Mouse (Mus musculus): ENCODE measurements around the gene Gabarapl2.

Gene Gabarapl2

DNA sequence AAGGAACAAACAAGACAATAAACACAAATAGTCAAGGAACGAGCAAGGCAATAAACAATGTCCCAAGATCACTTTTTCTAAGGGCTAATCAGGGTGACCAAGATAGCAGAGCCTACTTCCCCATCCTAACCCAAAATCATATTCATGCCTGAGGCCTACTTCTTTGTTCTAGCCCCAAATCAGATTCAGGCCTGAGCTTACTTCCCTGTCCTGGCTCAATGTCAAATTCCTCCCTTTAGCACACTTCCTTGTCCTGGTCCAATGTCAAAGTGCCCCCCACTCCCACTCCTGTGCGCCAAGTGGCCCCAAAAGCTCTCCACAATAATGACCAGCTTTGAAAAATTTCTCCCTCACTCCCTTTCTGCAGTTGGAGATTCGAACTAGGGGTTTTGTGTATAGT lies 3.3 kb upstream of the Gabarapl2 start:
- CTCF ChIA-PET, result no interaction called here

- CTCF ChIA-PET, result interaction anchor here (0.7 to 0.8 kb wide), 2 partner anchors 368 to 961 kb away, joined by 3 to 4 read pairs; no protein-coding TSS in a partner anchor
Observed at GRCm38 (mm10) chr8:111938076-111938985, 2.2 kb upstream of the Gabarapl2 start.

DNA sequence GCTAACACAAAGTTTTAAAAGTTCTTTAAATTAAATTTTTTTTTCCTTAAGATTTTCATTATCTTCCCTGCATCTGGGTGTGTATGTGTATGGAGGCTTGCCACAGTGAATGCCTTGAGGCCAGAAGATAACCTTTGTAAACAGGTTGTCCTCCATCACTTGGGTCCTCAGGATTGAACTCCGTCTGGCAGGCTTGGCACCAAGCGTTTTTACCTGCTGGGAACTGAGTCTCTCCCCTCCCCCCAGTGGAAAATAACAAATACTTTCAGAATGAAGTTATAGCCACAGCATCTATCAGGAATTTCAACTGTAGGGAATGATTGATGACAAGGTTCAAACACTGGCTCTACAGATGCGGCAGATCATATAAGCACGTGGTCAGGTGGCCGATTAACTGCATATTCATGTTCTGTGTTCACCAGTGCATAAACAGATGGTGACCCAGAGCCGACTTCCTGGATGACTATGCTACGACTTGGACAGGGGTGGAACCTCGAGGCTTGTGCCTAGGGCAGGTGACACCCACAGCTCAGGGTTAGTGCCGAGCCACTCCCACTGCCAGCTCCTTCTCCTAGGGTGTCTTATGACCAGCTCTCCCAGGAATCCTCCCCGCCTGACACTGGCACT lies 874 bp upstream of the Gabarapl2 start:
- CTCF ChIA-PET, result no interaction called here

DNA sequence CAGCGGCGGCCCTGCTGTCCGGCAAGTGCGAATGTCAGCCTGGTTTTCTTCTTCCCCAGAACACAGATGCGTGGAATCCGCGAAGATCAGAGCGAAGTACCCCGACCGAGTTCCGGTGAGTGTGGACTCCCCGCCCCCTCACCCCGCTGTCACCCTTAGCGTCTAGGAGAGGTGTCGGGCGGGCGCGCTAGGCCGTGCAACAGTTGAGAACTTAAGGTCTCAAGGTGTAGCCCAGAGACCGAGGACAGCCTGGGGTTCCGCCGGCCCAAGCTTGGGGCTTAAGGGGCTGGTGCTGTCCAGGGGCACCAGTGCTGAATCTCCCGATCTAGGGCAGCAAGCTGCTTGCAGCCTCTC lies 575 bp downstream of the Gabarapl2 start:
- CTCF ChIA-PET, result no interaction called here

DNA sequence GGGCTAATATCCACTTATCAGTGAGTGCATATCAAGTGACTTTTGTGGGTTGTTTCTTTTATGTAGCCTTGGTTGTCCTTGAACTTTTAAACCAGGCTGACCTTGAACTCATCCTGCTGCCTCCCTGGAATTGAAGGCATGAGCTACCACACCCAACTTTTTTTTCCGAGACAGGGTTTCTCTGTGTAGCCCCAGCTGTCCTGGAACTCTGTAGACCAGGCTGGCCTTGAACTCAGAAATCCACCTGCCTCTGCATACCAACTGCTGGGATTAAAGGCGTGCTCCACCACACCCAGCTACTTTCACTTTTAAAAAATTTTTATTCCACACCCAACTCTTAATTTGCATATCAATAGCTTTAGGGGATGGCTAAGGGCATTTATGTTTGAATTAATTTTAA lies 3.0 kb downstream of the Gabarapl2 start:
- CTCF ChIA-PET, result no interaction called here

DNA sequence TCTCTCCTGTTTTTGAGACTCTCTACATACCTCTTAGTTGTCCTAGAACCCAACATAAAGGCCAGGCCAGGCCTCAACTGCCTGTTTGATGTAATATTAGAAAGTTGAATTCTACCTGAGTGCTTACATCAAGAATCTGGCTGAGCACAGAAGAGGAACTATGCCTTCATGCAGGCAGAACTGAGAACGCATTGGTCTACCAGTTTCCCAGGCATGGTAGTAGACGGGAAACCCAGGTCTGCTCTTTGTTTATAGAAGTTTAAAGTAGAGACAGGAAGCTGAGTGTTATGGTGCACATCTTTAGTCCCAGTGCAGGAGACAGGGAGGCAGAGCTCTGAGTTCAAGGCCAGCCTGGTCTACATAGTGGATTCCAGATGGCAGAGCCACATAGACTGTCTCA lies 6.6 kb downstream of the Gabarapl2 start:
- CTCF ChIA-PET, result interaction anchor here (1.8 kb wide), 1 partner anchor 11 kb away, joined by 4 read pairs; no protein-coding TSS in a partner anchor

DNA sequence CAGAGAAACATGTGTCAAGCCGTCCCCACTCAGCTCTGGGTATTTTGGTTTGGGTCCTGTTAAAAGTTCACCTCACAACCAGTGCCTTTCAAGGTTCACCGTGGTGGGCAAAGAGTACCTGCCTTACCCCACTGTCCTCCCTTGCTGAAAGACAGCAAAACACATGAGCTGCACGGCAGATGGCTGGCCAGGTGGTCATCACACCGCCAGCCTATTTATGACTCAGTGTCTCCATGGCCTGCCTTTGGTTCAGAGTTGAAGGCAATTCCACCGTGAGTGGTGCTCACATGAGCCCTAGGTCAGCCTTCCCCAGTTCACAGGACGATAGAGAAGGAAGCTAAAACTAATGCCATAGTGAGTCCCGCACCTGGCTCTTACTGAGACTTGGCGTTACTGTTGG lies 7.5 kb downstream of the Gabarapl2 start:
- CTCF ChIA-PET, result interaction anchor here (1.8 kb wide), 1 partner anchor 12 kb away, joined by 4 read pairs; no protein-coding TSS in a partner anchor

GRCm38 (mm10) chr8:111950846-111951245 lies 10.3 kb downstream of the Gabarapl2 start:
- CTCF ChIA-PET, result no interaction called here

- CTCF ChIA-PET, result no interaction called here
Observed at GRCm38 (mm10) chr8:111951317-111951716, 10.8 kb downstream of the Gabarapl2 start.

DNA sequence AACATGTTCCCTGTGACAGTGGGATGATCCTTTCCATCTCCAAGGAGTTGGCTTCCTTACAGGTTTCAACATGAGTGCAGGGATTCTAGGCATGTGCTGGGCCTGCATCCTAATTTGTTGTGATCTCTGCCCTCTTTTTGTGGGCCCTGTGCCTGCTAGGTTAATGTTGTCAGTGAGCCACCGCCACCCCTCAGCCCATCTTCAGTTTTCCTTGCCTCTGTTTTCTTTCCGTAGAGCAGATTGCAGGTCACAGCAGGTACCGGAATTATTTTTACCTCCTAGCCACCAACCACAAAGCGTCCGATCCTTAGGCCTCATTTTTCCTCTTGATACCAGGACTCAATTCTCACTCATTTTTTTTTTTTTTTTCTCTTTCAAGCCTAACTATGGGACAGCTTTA lies 11.4 kb downstream of the Gabarapl2 start:
- CTCF ChIA-PET, result no interaction called here

- CTCF ChIA-PET, result no interaction called here
Observed at GRCm38 (mm10) chr8:111954844-111955594, 14.5 kb downstream of the Gabarapl2 start.

- CTCF ChIA-PET, result no interaction called here
Observed at GRCm38 (mm10) chr8:111955879-111956278, 15.4 kb downstream of the Gabarapl2 start.

GRCm38 (mm10) chr8:111957231-111957630 lies 16.7 kb downstream of the Gabarapl2 start:
- CTCF ChIA-PET, result no interaction called here

DNA sequence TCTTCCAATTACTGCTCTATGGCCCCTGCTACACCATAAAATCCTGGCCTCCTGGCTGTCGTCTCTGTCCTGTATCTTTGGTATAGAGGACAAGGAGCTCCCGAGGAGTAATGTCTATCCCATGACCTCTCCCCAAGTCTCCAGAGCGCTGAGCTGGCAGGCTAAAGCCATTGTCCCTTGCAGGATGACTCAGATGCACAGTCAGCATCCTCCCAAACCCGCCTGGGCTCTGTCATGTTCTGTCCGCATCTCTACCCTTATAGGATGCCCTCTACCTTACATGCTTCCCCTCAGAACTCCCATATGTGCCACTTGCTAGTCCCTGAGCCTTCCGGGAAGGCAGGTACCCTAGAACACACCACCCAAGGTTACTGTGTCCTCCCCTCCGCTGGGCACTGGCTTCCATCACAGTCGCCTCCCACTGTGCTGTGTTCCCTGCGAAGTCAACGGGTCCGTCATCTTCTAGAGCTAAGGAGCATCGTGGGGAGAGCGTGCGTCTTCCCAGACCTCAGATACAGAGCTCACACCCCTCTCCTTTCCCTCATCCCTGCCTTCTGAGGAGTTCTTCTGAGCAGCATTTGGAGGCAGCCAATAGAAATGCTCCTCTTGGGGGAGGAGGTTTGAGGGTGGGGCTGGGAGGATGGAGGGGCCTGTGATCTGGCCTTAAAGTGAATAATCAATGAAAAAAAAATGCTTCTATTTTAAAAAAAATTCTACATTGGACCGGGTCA lies 20.3 kb downstream of the Gabarapl2 start:
- CTCF ChIA-PET, result no interaction called here

DNA sequence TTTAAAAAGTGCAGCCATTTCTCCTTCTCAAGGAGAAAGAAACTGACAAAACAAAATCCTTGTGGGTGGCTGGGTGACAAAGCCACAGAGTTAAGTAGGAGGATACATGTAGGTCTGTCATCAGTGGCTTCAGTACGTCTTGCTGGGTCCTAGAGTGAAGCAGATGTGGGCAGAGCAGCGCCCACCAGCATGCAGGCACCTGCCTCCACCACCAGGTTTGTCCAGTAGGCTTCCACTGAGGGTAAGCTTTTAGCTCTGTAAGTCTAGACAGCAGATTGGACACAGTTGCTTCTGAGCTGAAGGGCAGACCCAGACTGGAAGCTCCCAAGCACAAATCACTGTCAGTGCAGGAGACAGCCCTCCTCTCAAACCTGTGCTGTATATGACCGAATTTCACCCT lies 20.8 kb downstream of the Gabarapl2 start:
- CTCF ChIA-PET, result no interaction called here

GRCm38 (mm10) chr8:111962589-111962988 lies 22.1 kb downstream of the Gabarapl2 start:
- CTCF ChIA-PET, result no interaction called here

DNA sequence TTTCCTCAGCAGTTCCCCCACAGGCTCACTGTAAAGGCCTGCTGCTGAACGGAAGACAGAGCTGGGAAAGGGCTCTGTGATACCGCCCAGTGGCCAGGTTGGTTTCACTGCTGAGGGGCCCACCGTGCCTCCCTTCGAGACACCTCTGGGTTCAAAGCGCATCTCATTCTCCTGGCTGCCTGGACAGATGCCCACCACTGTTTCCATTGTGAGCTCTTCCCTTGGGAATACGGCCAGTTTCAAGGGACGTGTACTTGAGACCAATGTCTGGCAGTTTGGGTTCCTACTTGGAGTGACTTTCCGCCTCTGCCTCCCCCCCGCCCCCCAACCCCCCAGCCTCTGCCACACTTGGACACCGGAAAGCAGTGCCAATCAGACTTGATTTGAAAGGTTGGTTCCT lies 22.6 kb downstream of the Gabarapl2 start:
- CTCF ChIA-PET, result no interaction called here

DNA sequence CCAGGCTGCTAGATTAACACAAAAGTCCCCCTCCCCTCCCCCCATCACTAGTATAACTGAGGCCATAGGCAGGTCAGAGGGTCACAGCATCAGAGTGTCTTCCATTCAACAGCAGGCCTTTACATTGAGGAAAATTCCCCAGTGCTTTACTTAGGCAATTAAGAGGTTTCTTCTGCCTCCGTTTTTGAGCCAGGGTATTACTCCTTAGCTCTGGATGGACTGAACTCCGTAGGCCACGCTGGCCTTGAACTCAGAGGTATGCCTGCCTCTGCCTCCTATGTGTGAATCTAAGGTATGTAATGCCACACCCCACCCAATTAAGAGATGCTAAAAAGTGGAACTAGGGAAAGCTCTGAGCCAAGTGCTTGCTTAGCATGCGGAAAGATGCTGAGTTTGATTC lies 23.0 kb downstream of the Gabarapl2 start:
- CTCF ChIA-PET, result no interaction called here

DNA sequence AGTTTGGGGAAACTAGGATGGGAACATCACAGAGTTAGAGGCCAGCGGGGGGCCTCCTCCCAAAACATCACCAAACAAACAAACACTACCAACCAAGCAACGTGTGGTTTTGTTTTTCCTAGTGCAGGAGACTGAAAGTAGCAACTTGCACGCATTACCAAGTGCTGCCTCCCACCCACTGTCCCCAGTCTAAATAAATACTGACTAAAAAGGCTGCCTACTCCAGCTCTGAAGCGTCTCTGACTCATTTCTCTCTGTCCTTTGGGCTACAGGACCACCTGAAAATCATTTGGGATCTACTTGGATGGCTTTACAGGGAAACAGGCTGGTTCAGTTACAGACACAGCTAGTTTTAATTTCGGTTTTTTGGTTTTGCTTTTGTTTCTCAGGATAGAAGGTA lies 23.8 kb downstream of the Gabarapl2 start:
- CTCF ChIA-PET, result no interaction called here

GRCm38 (mm10) chr8:111964849-111965561 lies 24.5 kb downstream of the Gabarapl2 start:
- CTCF ChIA-PET, result no interaction called here

DNA sequence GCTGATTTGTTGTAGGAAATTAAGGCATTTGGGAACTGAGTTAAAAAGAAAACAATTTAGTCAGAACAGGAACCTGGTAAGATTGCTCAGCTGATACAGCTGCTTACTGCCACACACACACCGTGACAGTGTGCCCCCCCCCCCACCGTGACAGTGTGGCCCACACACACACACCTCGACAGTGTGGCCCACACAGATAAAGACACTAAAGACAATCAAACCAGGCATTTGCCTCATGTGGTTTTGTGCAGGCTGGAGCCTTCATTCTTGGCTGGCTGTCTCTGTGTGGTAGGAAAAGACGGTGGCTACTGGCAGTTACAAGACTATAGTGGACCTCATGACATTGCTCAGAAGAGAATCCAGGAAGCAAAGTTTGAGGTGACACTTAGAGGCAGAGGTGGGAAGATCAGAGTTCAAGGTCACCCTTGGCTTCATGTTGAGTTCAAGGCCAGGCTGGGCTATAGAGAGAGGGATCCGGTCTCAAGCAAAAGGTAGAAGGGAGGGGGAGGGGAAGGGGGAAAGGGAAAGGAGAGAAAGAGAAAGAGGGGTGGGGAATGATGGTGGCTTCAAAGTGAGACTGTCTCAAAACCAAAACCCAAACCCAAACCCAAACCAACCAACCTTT lies 26.9 kb downstream of the Gabarapl2 start:
- CTCF ChIA-PET, result interaction anchor here (0.5 kb wide), 1 partner anchor 48 kb away, joined by 4 read pairs; no protein-coding TSS in a partner anchor
